Mouse (Mus musculus): ENCODE results near the gene 1110008P14Rik. TPM values are rescaled to one million over a fixed set of nuclear protein-coding genes. Genes with fewer than 3 reads are reported as not detected.
"Not testable (repeated sequence)": the region's sequence is repeated elsewhere in the genome, so short reads cannot be mapped to it uniquely, and the experiment has no call there.

Gene 1110008P14Rik
- total RNA-seq, 4 experiments from 2014 or later, result 144 to 174 (median 164) TPM

- no peak for DNase-seq (ENCODE audit: low spot score in 2 of 2)
Measured at GRCm38 (mm10) chr2:32364121-32364520, 17.6 kb downstream of the 1110008P14Rik start.

GRCm38 (mm10) chr2:32363376-32364106, 18.2 kb downstream of the 1110008P14Rik start:
- no peak for DNase-seq (ENCODE audit: low spot score in 2 of 2)

- peak; percentile 79 to 88 for DNase-seq (ENCODE audit: low spot score in 2 of 2)
Measured at GRCm38 (mm10) chr2:32362817-32363340, 18.9 kb downstream of the 1110008P14Rik start.

- not testable (repeated sequence) for DNase-seq (ENCODE audit: low spot score in 2 of 2)
Measured at GRCm38 (mm10) chr2:32362274-32362673, 19.5 kb downstream of the 1110008P14Rik start.

- peak; percentile 67 to 74 for DNase-seq (ENCODE audit: low spot score in 2 of 2)
Measured at GRCm38 (mm10) chr2:32361437-32361836, 20.3 kb downstream of the 1110008P14Rik start.

- peak; percentile 87 to 88 for DNase-seq (ENCODE audit: low spot score in 2 of 2)
Measured at GRCm38 (mm10) chr2:32360741-32361140, 21.0 kb downstream of the 1110008P14Rik start.

GRCm38 (mm10) chr2:32358381-32358780, 23.4 kb downstream of the 1110008P14Rik start:
- DNase-seq (ENCODE audit: low spot score in 2 of 2), result no peak

GRCm38 (mm10) chr2:32357710-32358109, 24.0 kb downstream of the 1110008P14Rik start:
- no peak for DNase-seq (ENCODE audit: low spot score in 2 of 2)

- no peak for DNase-seq (ENCODE audit: low spot score in 2 of 2)
Measured at GRCm38 (mm10) chr2:32356216-32356615, 25.5 kb downstream of the 1110008P14Rik start.

- no peak for DNase-seq (ENCODE audit: low spot score in 2 of 2)
Measured at GRCm38 (mm10) chr2:32354336-32354895, 27.3 kb downstream of the 1110008P14Rik start.

GRCm38 (mm10) chr2:32353836-32354235, 27.9 kb downstream of the 1110008P14Rik start:
- no peak for DNase-seq (ENCODE audit: low spot score in 2 of 2)

GRCm38 (mm10) chr2:32353007-32353542, 28.7 kb downstream of the 1110008P14Rik start, which contains the start of gene Dnm1:
Dnm1 (minus strand) TSS chr2:32353338.
- peak; percentile 87 to 96 for DNase-seq (ENCODE audit: low spot score in 2 of 2)

GRCm38 (mm10) chr2:32352151-32353006, 29.4 kb downstream of the 1110008P14Rik start, which contains the start of gene Ciz1:
Ciz1 (plus strand) TSS chr2:32352327.
- DNase-seq (ENCODE audit: low spot score in 2 of 2), result peak in 1 of 2 experiments; percentile 49

- peak in 1 of 2 experiments; percentile 46 for DNase-seq (ENCODE audit: low spot score in 2 of 2)
Measured at GRCm38 (mm10) chr2:32351471-32351961, 30.2 kb downstream of the 1110008P14Rik start.

- DNase-seq (ENCODE audit: low spot score in 2 of 2), result no peak
Measured at GRCm38 (mm10) chr2:32350471-32351051, 31.2 kb downstream of the 1110008P14Rik start.

GRCm38 (mm10) chr2:32349625-32350255, 32.0 kb downstream of the 1110008P14Rik start:
- DNase-seq (ENCODE audit: low spot score in 2 of 2), result peak in 1 of 2 experiments; percentile 44

GRCm38 (mm10) chr2:32348311-32348710, 33.4 kb downstream of the 1110008P14Rik start:
- DNase-seq (ENCODE audit: low spot score in 2 of 2), result peak in 1 of 2 experiments; percentile 65

- no peak for DNase-seq (ENCODE audit: low spot score in 2 of 2)
Measured at GRCm38 (mm10) chr2:32347019-32347418, 34.7 kb downstream of the 1110008P14Rik start.

GRCm38 (mm10) chr2:32344598-32345321, 37.0 kb downstream of the 1110008P14Rik start:
- DNase-seq (ENCODE audit: low spot score in 2 of 2), result no peak

Measured in layer of hippocampus, adult 8-10 months (tissue).